Mouse (Mus musculus) heart, embryonic 14.5 days (tissue): ENCODE measurements around the gene Zfp800. TPM values are rescaled to one million over a fixed set of nuclear protein-coding genes. Genes with fewer than 3 reads are reported as not detected.
A peak's percentile ranks its signal among the peaks of the same experiment; 100 is the strongest.

ENCODE experiments used
- ATAC-seq: fragments of 200-750 bp; cut with Nextera tagmentation; 2 replicates; pipeline ENCODE4 v1.8.0; 2017; ENCODE audit warnings: low read depth, moderate TSS enrichment; ENCODE audit not compliant: insufficient number of reproducible peaks, insufficient read depth, low FRiP score
- H3K27ac ChIP-seq, 2 experiments: fragments of 200-500 bp in 1 of 2; fragments of 300-500 bp in 1 of 2; sonication (generic) in 1 of 2; replicated peaks in 1 of 2; 2 replicates each; pipeline ENCODE4 v1.5.1; 2012 to 2014; ENCODE audit warnings: low read depth in 2 of 2, low read length in 2 of 2, control low read depth in 1 of 2, mild to moderate bottlenecking in 1 of 2, mixed read lengths in 1 of 2; ENCODE audit not compliant: control insufficient read depth in 1 of 2, insufficient read depth in 1 of 2
- H3K27me3 ChIP-seq: fragments of 300-500 bp; sonication (generic); 2 replicates; pipeline ENCODE4 v1.6.1; 2014; ENCODE audit warnings: mild to moderate bottlenecking, low read length, control low read depth; ENCODE audit not compliant: control insufficient read depth, insufficient read depth
- H3K36me3 ChIP-seq: fragments of 300-500 bp; sonication (generic); 2 replicates; pipeline ENCODE4 v1.6.1; 2014; ENCODE audit warnings: mild to moderate bottlenecking, control low read depth, low read length, mixed read lengths; ENCODE audit not compliant: control insufficient read depth, insufficient read depth
- H3K4me1 ChIP-seq, 2 experiments: fragments of 200-500 bp in 1 of 2; fragments of 300-500 bp in 1 of 2; sonication (generic) in 1 of 2; 2 replicates each; pipeline ENCODE4 v1.6.1; 2012 to 2014; ENCODE audit warnings: low read length in 2 of 2, control low read depth in 1 of 2, mixed read lengths in 1 of 2; ENCODE audit not compliant: control insufficient read depth in 2 of 2, insufficient read depth in 2 of 2
- H3K4me2 ChIP-seq: fragments of 300-500 bp; sonication (generic); 2 replicates; pipeline ENCODE4 v1.6.1; 2014; ENCODE audit warnings: mild to moderate bottlenecking, low read length
- H3K4me3 ChIP-seq, 2 experiments: fragments of 200-500 bp in 1 of 2; fragments of 300-500 bp in 1 of 2; sonication (generic) in 1 of 2; 2 replicates each; pipeline ENCODE4 v1.5.1; 2012 to 2014; ENCODE audit warnings: low read length in 2 of 2, mild to moderate bottlenecking in 2 of 2, control low read depth in 1 of 2, low read depth in 1 of 2, moderate library complexity in 1 of 2; ENCODE audit not compliant: control insufficient read depth in 1 of 2, insufficient read depth in 1 of 2
- H3K9ac ChIP-seq: fragments of 300-500 bp; sonication (generic); 2 replicates; pipeline ENCODE4 v1.6.1; 2014; ENCODE audit warnings: mild to moderate bottlenecking, low read length
- H3K9me3 ChIP-seq: fragments of 300-500 bp; sonication (generic); 2 replicates; pipeline ENCODE4 v1.6.1; 2016; ENCODE audit warnings: low read length, control low read depth; ENCODE audit not compliant: control insufficient read depth
- WGBS: fragments of 180-500 bp; shearing (Covaris S2); extraction: QIAGEN DNeasy Blood & Tissue Kit; methylation state at CpG from one replicate; pipeline ENCODE4 v1.1.7; 2014; 5-methylcytosine and 5-hydroxymethylcytosine counted together
- polyA plus RNA-seq: library from polyadenylated mRNA; unstranded; fragments of >200 nt; fragmentation: Nextera tagmentation; extraction: Ambion mirVana; gene quantifications from 2 replicates; pipeline ENCODE4 v1.2.1, GENCODE M21; 2014

The Zfp800 gene
- polyA plus RNA-seq, 1 experiment from 2014 or later, result 15.6 TPM

- WGBS, result 33% methylated on average over 15 of the region's 15 CpGs
- Histone ChIP-seq H3K36me3 (no peaks in the 10 kb centered on the region), H3K27ac (no peak overlapping the region), H3K4me3 (peak overlapping the region in 1 of 2 experiments; percentile 44; a peak in 1 of 4 replicates), H3K27me3 (peaks cover 33% of the 10 kb centered on the region), H3K9ac (no peak overlapping the region), H3K9me3 (peaks cover 6% of the 10 kb centered on the region), H3K4me2 (peak overlapping the region; percentile 89), H3K4me1 (no peaks in the 10 kb centered on the region; a peak in 1 of 4 replicates)
- ATAC-seq, result no peak
These were observed 1.6 kb downstream of the Zfp800 start for GRCm38 (mm10) chr6:28396051-28396852.

- no peaks in the 10 kb centered on the region for H3K4me1 ChIP-seq
- no peak overlapping the region for H3K9ac ChIP-seq
- H3K4me3 ChIP-seq, result no peak overlapping the region
- H3K36me3 ChIP-seq, result no peaks in the 10 kb centered on the region
- H3K9me3 ChIP-seq, result no peaks in the 10 kb centered on the region
- 79% methylated on average over 3 of the region's 3 CpGs for WGBS
- H3K27ac ChIP-seq, result no peak overlapping the region
- H3K27me3 ChIP-seq, result no peaks in the 10 kb centered on the region
- no peak for ATAC-seq
- H3K4me2 ChIP-seq, result no peak overlapping the region
These were observed 8.8 kb downstream of the Zfp800 start for GRCm38 (mm10) chr6:28389038-28389437.

GRCm38 (mm10) chr6:28385169-28385568, 12.6 kb downstream of the Zfp800 start:
- Histone ChIP-seq H3K27me3 (no peaks in the 10 kb centered on the region), H3K9ac (no peak overlapping the region), H3K4me2 (no peak overlapping the region), H3K9me3 (no peaks in the 10 kb centered on the region), H3K27ac (no peak overlapping the region), H3K36me3 (no peaks in the 10 kb centered on the region), H3K4me3 (no peak overlapping the region), H3K4me1 (no peaks in the 10 kb centered on the region)
- ATAC-seq, result no peak
- WGBS, result 71% methylated on average over 3 of the region's 3 CpGs

DNA sequence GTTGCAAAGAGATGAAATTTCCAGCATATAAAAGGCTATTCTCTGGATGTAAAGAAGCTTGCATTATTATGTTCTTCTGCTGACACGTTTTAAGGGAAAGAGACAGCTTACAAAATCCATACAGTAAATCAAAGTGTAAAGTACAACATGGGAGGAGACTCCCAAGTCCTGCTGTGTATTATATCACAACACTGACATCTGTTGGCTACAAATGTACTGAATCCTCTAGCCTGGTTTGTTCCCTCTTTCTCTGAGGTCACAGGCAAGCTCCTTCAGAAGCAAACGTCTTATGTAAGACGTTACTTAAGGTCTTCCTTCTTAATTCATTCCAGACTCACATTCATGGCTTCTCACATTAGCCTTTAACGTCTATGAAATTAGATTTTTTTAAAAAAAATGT, 15.8 kb downstream of the Zfp800 start:
- 55% methylated on average over 4 of the region's 4 CpGs for WGBS
- Histone ChIP-seq H3K36me3 (no peaks in the 10 kb centered on the region), H3K27ac (no peak overlapping the region), H3K4me3 (no peak overlapping the region), H3K9me3 (no peaks in the 10 kb centered on the region), H3K27me3 (no peaks in the 10 kb centered on the region), H3K4me1 (no peaks in the 10 kb centered on the region), H3K4me2 (no peak overlapping the region), H3K9ac (no peak overlapping the region)
- no peak for ATAC-seq

- no peak overlapping the region for H3K4me3 ChIP-seq
- 75% methylated on average over 6 of the region's 6 CpGs for WGBS
- ATAC-seq, result no peak
- H3K4me2 ChIP-seq, result no peak overlapping the region
- no peak overlapping the region for H3K9ac ChIP-seq
- H3K36me3 ChIP-seq, result no peaks in the 10 kb centered on the region
- no peaks in the 10 kb centered on the region for H3K9me3 ChIP-seq
- H3K4me1 ChIP-seq, result no peaks in the 10 kb centered on the region
- no peak overlapping the region for H3K27ac ChIP-seq
- no peaks in the 10 kb centered on the region for H3K27me3 ChIP-seq
These were observed 27.7 kb downstream of the Zfp800 start for GRCm38 (mm10) chr6:28369966-28370683.

- no peak overlapping the region for H3K4me2 ChIP-seq
- H3K27ac ChIP-seq, result no peak overlapping the region
- H3K9ac ChIP-seq, result no peak overlapping the region
- no peaks in the 10 kb centered on the region for H3K9me3 ChIP-seq
- ATAC-seq, result no peak
- WGBS, result 85% methylated on average over 9 of the region's 9 CpGs
- H3K27me3 ChIP-seq, result no peaks in the 10 kb centered on the region
- no peaks in the 10 kb centered on the region for H3K36me3 ChIP-seq
- H3K4me1 ChIP-seq, result no peaks in the 10 kb centered on the region
- H3K4me3 ChIP-seq, result no peak overlapping the region
These were observed 30.2 kb downstream of the Zfp800 start for GRCm38 (mm10) chr6:28367575-28367974.

GRCm38 (mm10) chr6:28351066-28351465, 46.7 kb downstream of the Zfp800 start:
- Histone ChIP-seq H3K36me3 (no peaks in the 10 kb centered on the region), H3K9ac (no peak overlapping the region), H3K4me2 (no peak overlapping the region), H3K9me3 (no peaks in the 10 kb centered on the region), H3K4me3 (no peak overlapping the region), H3K4me1 (no peaks in the 10 kb centered on the region), H3K27me3 (no peaks in the 10 kb centered on the region), H3K27ac (no peak overlapping the region)
- 67% methylated on average over 3 of the region's 3 CpGs for WGBS
- no peak for ATAC-seq
